Mouse (Mus musculus) cerebellum, postnatal 14 days (tissue): ENCODE results near the gene Ddost.

Experiments used
- DNase-seq, 2 experiments: peaks; one replicate each; pipeline ENCODE4 v3.0.0; 2021; ENCODE audit warnings: mixed read lengths in 2 of 2

Gene Ddost

DNA sequence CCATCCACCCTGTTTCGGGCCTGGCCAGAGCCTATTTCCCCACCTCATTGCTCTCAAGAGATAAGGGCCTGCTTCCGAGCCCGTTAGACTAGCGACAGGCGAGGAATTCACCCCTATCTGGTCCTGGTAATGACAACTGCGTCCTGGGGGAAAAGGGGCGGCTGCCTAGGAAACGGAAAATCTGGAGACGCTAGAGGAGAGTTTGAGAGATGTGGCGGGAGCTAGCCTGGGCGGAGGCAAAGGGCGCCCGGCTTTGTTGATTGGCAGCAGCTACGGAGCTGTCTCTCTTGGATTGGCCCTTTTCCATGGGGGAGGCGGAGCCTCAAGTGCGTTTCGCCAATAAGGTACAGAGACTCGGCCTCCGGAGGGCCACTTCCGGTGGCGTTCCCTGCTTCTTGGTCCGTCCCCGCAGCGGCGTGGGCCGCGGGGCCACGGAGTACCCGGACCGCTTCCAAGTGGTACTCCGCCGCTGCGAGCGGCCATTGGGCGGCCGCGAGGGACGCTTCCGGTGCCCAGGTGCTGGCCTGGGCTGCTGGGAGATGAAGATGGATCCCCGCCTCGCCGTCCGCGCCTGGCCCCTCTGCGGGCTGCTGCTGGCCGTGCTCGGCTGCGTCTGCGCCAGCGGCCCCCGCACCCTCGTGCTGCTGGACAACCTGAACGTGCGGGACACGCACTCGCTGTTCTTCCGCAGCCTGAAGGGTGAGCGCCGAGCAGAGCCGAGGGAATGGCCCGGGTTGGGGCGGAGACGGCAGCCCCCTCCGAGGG is at the start of gene Ddost:
TSS of gene Ddost (plus strand) at position 391 of the 765 bp plus-strand sequence.
- DNase-seq: peak; percentile 99

GRCm38 (mm10) chr4:138257116-138257687 is 47.3 kb upstream of the Ddost start:
- no peak for DNase-seq

DNA sequence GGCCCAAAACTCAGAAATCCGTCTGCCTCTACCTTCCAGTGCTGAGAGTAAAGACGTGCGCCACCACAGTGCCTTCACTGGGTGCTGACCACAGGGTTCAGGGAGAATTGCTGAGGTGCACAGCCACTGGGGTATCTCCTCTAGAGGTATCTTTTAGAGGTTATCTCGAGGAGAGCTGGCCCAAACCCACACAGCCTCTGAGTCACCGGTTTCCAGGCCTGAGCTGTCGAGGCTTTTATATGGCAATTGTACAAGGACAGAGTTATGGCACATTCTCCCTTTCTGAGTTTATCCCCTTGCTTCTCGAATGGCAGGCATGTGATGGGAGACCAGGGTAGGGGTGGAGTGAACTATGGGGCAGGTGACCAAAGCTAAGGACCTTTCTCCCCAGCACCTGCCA is 45.9 kb upstream of the Ddost start:
- no peak for DNase-seq

GRCm38 (mm10) chr4:138259482-138259881 is 45.0 kb upstream of the Ddost start:
- DNase-seq: no peak

DNA sequence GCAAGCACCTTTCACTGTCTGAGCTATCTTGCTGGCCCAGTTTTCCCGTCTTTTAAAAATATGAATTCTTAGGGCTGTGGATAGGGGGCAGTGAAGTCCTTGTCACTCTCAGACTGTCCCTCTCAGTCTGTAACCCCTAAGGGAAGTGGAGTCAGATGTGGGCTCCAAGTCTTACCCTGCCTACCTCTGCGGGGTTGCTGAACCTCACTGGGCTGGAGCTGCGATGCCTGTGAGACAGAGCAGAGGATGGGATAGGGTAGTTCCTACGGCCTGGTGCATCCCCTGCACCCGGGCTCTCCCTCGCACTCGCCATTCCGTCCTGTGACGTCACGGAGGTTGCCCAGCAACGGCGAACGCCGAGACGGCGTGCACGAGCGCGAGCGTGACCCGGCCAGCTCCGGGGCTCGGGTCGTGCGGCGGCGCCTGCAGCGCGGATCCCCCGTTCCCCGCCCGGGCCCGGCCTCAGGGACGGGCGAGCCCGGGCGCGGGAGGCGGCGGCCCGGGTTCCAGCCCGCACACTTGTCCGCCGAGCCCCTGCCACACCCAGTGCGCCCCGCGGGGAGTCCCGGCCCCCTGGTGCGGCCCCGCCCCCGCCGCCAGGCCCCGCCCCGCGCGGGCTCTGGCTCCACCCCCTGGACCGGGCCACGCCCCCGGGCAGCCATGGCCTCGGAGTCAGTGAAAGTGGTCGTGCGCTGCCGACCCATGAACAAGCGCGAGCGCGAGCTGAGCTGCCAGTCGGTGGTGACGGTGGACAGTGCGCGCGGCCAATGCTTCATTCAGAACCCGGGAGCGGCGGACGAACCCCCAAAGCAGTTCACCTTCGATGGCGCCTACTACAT is 42.5 kb upstream of the Ddost start:
- peak; percentile 93 to 95 for DNase-seq

DNA sequence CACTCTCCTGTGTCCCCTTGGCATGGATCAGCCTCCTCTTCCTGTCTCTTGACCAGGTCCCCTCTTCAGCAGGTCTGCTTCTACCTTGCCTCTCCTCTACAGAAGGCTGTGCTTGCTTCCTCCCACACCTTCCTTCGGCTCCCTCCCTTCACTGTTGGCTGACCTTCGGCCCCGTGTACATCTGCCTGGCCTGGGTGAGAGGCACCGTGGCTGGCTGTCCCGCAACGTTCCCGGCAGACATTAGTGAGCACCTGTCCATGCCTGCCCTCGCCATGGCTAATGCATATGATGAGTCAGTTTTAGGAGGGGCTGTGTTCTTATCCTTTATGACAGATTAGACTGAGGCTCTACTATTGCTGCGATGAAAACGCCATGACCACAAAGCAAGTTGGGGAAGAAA is 36.7 kb upstream of the Ddost start:
- DNase-seq: no peak

DNA sequence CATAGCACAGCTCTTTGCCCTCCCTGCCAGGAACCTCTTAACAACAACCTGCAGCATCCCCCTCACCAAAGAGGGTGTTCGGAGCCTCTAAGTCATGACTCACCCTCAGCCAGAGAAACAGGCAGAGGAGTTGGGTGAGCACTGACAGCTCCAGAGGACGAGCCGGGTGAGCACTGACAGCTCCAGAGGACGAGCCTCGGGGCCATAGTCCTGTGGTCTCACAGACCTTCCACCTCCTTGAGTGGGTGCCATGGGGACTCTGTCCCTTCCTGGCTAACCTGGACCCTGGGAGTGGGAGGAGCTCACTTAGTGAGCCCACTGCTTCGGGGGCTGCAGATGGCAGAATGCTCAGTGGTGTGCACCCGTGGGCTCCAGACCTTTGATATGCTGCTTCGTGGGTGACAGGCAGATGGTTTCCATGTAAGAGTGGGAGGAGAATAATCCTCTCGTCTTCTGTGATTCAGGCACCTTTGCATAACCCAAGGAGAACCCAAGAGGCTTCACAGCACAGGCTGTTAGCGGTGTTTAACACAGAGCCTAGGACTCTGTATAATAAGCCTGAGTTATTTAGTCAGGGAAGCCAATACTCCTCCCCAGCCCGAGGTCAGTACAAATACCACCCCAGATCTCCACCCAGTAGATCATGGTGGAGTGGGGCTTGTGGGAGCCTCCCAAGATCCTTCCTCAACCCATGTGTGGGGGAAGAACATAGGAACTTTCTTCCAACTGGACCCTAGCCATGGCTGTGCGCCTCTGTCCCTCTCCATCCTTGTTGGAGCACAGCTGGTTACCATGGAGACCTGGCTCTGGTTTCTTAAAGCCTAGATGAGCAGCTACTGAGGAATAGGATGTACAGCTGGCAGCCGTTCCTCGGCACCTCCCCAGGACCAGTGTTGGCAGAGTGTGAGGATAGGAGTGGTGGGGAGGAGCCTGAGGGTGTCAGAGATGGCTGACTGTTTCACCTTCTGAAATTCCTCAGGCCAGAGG is 32.2 kb upstream of the Ddost start:
- DNase-seq: no peak

- DNase-seq: no peak
Observed at GRCm38 (mm10) chr4:138278346-138278745, 26.2 kb upstream of the Ddost start.

GRCm38 (mm10) chr4:138282834-138283233 is 21.7 kb upstream of the Ddost start:
- peak; percentile 67 to 78 for DNase-seq

DNA sequence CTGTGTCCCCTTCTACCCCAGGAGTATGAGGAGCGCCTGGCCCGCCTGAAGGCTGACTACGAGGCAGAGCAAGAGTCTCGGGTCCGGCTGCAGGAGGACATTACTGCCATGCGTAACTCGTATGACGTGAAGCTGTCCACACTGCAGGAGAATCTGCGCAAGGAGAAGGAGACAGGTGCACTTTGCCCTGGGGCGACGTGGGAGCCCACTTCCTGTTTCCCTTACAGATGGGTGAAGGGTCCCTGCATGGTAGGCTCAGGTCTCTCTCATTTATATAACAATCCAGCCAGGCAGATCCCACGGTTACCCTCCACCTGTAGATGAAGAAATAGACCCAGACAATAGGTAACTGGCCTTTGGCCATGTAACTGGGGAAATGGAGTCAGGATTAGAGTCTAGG is 18.1 kb upstream of the Ddost start:
- DNase-seq: no peak

- no peak for DNase-seq
Observed at GRCm38 (mm10) chr4:138288691-138289090, 15.8 kb upstream of the Ddost start.

DNA sequence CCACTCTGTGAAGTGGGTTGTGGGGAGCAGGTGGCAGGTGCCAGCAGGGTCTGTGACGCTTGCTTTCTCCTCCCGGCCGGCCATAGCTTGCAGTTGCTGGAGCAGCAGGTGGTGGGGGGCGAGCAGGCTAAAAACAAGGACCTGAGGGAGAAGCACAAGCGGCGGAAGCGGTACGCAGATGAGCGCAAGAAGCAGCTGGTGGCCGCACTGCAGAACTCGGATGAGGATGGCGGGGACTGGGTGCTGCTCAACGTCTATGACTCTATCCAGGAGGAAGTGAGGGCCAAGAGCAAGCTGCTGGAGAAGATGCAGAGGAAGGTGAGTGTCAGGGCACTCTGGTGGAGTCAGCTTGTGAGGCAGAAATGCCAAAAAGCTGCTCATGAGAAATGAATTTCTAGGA is 12.5 kb upstream of the Ddost start:
- DNase-seq: no peak

DNA sequence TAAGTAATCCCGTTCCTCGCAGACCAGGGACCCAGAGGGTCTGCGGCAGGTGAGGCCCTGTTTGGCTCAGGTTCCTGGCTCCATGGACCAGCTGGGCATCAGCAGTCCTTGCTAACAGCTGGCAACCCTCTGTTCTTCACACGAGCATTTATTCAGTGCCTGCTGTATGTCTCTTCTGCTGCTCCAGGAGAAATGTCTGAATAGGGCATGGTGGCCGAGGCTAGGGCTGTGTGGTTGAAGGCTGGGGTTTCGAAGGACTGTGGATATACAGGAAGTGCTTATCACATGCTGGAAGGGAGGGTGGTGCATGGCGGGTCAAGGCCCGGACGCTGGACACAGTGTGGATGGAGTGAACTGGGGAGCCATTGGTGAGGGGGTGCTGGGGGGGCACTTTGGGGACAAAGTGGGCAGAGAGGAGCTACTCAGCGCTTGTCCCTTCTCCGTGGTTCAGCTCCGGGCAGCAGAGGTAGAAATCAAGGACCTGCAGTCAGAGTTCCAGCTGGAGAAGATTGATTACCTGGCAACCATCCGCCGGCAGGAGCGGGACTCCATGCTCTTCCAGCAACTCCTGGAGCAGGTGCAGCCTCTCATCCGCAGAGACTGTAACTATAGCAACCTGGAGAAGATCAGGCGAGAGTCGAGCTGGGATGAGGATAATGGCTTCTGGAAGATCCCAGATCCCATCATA is 11.1 kb upstream of the Ddost start:
- peak in 1 of 2 experiments; percentile 51 for DNase-seq

DNA sequence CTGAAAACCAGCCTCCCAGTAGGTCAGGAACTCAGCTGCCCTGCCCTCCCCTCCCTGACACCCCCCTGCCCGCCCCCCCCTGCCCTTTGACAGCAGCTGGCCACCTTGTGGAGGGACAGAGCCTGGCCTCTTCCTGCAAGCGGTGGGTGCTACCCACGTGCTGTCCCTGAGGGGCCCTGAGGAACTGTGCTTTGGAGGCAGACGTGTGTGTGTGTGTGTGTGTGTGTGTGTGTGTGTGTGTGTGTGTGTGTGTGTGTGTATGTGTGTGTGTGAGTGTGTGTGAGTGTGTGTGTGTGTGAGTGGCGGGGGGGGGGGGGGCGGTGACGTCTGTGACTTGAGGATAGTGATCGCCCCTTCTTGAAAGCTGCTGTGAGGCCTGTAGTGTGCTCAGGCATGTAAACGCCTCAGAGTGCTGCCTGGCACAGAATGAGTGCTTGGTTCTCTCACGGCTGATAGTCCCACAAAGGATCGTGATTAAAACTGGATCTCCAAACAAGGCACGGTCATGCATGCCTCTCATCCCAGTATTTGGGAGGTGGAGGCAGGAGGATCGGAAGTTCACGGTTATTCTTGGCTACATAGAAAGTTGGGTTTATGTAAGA is 10.5 kb upstream of the Ddost start:
- DNase-seq: no peak

DNA sequence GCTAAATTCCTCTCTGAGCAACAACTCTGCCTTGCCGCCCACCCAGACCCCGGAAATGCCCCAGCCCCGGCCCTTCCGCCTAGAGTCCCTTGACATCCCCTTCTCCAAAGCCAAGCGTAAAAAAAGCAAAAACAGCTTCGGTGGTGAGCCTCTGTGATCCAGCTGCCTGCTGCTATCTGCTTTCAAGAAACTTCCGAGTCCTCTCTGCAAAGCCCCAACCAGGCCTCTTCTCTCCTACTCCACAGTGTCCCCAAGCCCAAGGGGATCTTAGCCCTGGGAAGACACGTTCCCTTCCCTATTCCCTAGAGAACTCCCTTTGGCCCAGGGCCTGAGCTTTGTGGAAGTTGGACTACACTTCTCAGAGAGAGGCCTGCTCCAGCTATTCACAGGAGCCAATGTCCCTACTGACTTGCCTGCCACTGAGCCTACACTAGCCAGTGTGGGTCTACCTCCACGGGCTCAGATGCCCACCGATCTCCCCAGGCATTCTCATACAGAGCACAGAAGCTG is 3.2 kb upstream of the Ddost start:
- no peak for DNase-seq

- no peak for DNase-seq
Observed at GRCm38 (mm10) chr4:138303011-138303410, 1.5 kb upstream of the Ddost start.

GRCm38 (mm10) chr4:138303742-138304141 is 788 bp upstream of the Ddost start:
- peak in 1 of 2 experiments; percentile 50 for DNase-seq

- no peak for DNase-seq
Observed at GRCm38 (mm10) chr4:138307025-138307424, 2.5 kb downstream of the Ddost start.

- no peak for DNase-seq
Observed at GRCm38 (mm10) chr4:138307739-138308138, 3.2 kb downstream of the Ddost start.

- no peak for DNase-seq
Observed at GRCm38 (mm10) chr4:138310311-138310910, 5.9 kb downstream of the Ddost start.

- DNase-seq: peak; percentile 82 to 87
Observed at GRCm38 (mm10) chr4:138311595-138311994, 7.1 kb downstream of the Ddost start.
